Mouse (Mus musculus): Measurements from ENCODE around the gene Asic1. TPM values are rescaled to one million over a fixed set of nuclear protein-coding genes. Genes with fewer than 3 reads are reported as not detected.
A peak's percentile ranks its signal among the peaks of the same experiment; 100 is the strongest.

Gene Asic1
- polyA plus RNA-seq, 1 experiment from 2014 or later: 76.0 TPM

DNA sequence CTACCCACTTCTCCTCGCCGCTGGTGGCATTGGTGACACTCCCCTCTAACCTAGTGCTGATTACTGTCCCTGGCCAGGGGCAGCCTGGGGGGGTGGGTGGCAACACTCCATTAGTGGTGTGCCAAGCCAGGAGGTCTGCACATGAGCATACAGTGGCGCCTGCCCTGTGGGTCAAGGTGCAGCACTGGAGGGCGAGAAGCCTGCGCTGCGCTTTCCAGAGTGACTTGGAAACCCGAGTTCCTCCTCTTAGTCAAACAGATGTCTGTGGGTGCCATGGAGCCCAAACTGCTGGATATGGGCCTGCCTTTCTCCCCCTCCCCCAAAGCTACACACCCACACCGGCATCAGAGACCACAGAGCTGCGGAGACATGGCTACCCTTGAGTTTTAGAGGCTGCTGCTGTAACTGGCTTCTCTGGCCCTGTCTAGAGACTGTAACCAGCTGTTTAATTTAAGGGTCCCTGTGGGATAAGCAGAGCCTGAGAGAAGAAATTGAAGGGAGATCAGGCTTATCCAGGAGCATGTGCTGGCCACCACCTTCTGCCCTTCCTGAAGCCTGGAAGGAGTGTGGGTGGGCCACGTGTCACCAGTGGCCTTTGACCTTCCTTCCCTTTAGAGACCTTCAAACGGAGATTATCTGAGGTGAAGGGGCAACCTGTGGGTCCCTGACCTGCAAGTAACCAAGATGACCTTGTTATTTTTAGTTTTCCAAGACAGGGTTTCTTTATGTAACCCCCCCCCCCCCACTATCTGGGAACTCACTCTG is 46.0 kb downstream of the Asic1 start:
- no peak overlapping the region for H3K4me3 ChIP-seq
- peak overlapping the region; percentile 50 for H3K9ac ChIP-seq
- WGBS: 75% methylated on average over 11 of the region's 11 CpGs
- H3K27ac ChIP-seq (replicated peaks): peak overlapping the region; percentile 78
- H3K4me1 ChIP-seq (replicated peaks): peaks cover 51% of the 10 kb centered on the region
- H3K27me3 ChIP-seq: no peaks in the 10 kb centered on the region
- peak; percentile 7; the same call in 1 of the 2 replicates for ATAC-seq (ENCODE audit: low read depth)
- H3K9me3 ChIP-seq: no peaks in the 10 kb centered on the region
- H3K36me3 ChIP-seq: peaks cover 55% of the 10 kb centered on the region
- H3K4me2 ChIP-seq: no peak overlapping the region

DNA sequence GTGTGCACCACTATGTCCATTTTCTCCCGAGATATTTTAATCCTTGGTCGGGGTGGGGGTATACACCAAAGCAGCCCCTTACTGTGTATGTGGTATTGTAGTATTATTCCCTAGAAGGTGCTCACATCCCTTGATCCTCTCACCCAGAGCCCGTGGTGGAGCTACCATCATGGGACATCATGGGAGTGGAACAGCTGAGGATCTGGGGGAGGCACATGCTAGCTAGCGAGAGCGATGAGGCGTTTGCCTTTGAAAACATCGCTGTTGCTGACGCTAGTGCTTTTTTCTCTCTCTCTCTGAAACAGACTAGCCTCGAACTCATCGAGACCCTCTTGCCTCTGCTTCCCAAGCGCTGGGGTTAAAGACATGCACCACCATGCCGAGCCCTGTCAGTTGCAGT is 46.6 kb downstream of the Asic1 start:
- 82% methylated on average over 12 of the region's 12 CpGs for WGBS
- H3K27ac ChIP-seq (replicated peaks): no peak overlapping the region
- ATAC-seq (ENCODE audit: low read depth): no peak
- H3K9me3 ChIP-seq: no peaks in the 10 kb centered on the region
- H3K4me1 ChIP-seq (replicated peaks): peaks cover 50% of the 10 kb centered on the region
- H3K4me3 ChIP-seq: no peak overlapping the region
- no peak overlapping the region for H3K4me2 ChIP-seq
- no peaks in the 10 kb centered on the region for H3K27me3 ChIP-seq
- no peak overlapping the region for H3K9ac ChIP-seq
- peaks cover 55% of the 10 kb centered on the region for H3K36me3 ChIP-seq

DNA sequence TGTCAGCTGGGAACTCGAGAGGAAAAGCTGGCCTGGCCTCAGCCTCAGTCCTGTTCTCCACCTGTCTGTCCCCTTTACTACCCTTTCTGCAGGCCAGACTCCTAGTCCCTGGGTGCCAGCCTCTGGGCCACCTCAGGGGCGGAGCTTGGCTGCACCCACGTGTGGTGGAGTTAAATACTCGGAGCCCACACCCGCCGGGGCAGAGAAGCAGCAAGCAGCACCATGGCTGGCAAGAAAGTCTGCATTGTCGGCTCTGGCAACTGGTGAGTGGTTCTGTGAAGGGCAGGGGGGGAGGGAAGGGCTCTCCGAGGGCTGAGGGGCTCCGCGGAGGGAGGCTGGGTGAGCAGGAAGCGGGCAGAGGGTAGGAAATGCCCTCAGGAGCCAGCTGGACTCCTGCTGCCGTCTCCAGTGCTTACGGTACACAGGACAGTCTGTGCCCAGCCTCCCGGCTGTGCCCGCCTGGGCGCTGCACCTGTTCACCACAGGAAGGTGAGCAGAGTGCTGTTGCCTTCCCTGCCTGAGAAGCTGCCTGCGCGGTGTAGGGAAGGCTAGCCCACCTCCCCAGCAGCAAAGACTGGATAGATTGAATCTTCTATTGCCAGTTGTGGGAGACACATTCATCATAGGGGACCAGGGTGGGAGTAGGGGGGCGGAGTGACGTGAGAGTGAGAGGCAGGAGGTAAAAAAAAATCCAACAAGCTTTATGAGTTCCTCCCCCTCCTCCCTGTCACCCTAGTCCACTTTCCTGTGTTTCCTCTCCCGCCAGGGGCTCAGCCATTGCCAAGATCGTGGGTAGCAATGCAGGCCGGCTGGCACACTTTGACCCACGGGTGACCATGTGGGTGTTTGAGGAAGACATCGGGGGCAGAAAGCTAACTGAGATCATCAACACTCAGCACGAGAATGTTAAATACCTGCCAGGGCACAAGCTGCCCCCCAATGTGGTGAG is 47.5 kb downstream of the Asic1 start, which contains the start of gene Gpd1:
TSS of gene Gpd1 (plus strand) at position 130 of the 949 bp plus-strand sequence.
- ATAC-seq (ENCODE audit: low read depth): no peak
- no peak within 1 kb of the TSS for H3K4me2 ChIP-seq
- 65% methylated on average over 26 of the region's 26 CpGs for WGBS
- H3K9ac ChIP-seq: no peak within 1 kb of the TSS
- H3K27ac ChIP-seq (replicated peaks): peak within 1 kb of the TSS; percentile 78
- no peaks in the 10 kb centered on the region for H3K27me3 ChIP-seq
- H3K4me1 ChIP-seq (replicated peaks): peaks cover 43% of the 10 kb centered on the region
- H3K36me3 ChIP-seq: peaks cover 55% of the 10 kb centered on the region
- H3K9me3 ChIP-seq: no peaks in the 10 kb centered on the region
- H3K4me3 ChIP-seq: no peak within 1 kb of the TSS

DNA sequence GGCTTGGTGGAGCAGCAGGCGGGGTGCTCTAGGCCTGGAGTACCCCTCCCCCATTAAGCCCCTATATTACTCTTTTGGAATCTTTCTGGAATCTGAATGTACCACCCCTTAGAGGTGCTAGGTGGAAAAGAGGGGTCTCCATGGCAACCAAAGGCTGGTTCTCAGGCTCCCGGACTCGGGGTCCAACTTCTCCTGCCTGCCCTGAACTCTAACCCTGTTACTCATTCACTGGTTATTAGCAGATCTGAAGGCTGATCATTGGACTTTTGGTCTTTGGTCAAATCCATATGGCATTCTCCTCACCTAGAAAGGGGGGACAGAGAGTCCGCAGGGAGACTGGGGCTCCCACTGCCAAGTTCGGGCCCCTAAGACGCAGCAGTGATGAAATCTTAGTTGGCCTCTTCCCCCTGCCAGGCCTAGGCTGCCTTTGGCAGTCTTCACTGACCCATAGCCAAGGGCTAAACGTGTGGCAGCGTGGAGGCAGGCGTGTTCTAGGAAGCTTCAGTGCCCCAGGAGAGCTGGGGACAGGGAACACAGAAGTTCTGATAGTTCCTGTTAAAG is 48.4 kb downstream of the Asic1 start:
- H3K9me3 ChIP-seq: no peaks in the 10 kb centered on the region
- 86% methylated on average over 9 of the region's 9 CpGs for WGBS
- H3K36me3 ChIP-seq: peaks cover 55% of the 10 kb centered on the region
- no peak overlapping the region for H3K4me2 ChIP-seq
- no peaks in the 10 kb centered on the region for H3K27me3 ChIP-seq
- no peak overlapping the region for H3K27ac ChIP-seq (replicated peaks)
- peaks cover 42% of the 10 kb centered on the region for H3K4me1 ChIP-seq (replicated peaks)
- H3K4me3 ChIP-seq: no peak overlapping the region
- ATAC-seq (ENCODE audit: low read depth): no peak
- H3K9ac ChIP-seq: no peak overlapping the region

DNA sequence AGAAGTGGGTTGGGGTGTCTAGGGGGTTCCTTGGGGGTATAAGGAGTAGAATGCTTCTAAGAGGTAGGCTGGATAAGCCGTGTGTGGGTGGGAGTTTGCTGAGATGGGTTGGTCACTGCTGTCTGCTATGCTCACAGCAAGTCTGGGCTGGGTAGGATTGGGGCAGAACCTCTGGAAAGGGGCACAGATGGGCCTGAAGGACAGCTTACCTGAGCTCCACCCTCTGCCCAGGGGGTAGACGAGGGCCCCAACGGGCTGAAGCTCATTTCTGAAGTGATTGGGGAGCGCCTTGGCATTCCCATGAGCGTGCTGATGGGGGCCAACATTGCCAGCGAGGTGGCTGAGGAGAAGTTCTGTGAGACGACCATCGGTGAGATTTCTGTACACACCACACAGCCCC is 49.7 kb downstream of the Asic1 start:
- 85% methylated on average over 8 of the region's 8 CpGs for WGBS
- peaks cover 47% of the 10 kb centered on the region for H3K36me3 ChIP-seq
- no peak overlapping the region for H3K27ac ChIP-seq (replicated peaks)
- no peak overlapping the region for H3K4me3 ChIP-seq
- ATAC-seq (ENCODE audit: low read depth): no peak
- H3K4me2 ChIP-seq: no peak overlapping the region
- no peaks in the 10 kb centered on the region for H3K9me3 ChIP-seq
- peaks cover 54% of the 10 kb centered on the region for H3K4me1 ChIP-seq (replicated peaks)
- H3K27me3 ChIP-seq: no peaks in the 10 kb centered on the region
- no peak overlapping the region for H3K9ac ChIP-seq

DNA sequence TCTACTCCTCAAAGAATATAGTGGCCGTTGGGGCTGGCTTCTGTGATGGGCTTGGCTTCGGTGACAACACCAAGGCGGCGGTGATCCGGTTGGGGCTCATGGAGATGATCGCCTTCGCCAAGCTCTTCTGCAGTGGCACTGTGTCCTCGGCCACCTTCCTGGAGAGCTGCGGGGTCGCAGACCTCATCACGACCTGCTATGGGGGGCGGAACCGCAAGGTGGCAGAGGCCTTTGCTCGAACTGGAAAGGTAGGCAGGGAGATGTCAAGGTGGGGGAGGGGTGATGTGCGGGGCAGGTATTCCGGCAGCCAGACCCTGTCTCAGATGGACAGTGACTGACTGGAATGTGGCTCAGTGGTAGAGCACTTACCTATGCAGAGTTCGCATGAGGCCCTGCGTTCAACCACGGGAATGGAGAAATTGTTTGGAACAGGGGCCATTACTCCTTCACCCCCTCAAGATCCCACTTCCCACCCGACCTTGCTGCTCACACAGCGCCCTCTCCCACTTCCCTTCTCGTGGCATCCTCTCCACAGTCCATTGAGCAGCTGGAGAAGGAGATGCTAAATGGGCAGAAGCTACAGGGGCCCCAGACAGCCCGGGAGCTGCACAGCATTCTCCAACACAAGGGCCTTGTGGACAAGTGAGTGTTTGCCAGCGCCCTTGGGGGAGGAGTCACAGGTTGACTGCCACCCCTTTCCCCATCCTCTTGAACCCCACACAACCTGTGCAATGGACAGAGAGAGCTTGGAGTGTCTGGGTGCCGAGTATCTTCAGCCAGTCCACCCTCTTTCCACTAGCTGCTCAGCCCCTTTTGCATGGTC is 52.0 kb downstream of the Asic1 start:
- no peaks in the 10 kb centered on the region for H3K9me3 ChIP-seq
- ATAC-seq (ENCODE audit: low read depth): no peak
- peaks cover 46% of the 10 kb centered on the region for H3K4me1 ChIP-seq (replicated peaks)
- 86% methylated on average over 25 of the region's 25 CpGs for WGBS
- no peak overlapping the region for H3K4me3 ChIP-seq
- H3K27ac ChIP-seq (replicated peaks): no peak overlapping the region
- no peaks in the 10 kb centered on the region for H3K27me3 ChIP-seq
- no peak overlapping the region for H3K4me2 ChIP-seq
- no peak overlapping the region for H3K9ac ChIP-seq
- peaks cover 42% of the 10 kb centered on the region for H3K36me3 ChIP-seq

DNA sequence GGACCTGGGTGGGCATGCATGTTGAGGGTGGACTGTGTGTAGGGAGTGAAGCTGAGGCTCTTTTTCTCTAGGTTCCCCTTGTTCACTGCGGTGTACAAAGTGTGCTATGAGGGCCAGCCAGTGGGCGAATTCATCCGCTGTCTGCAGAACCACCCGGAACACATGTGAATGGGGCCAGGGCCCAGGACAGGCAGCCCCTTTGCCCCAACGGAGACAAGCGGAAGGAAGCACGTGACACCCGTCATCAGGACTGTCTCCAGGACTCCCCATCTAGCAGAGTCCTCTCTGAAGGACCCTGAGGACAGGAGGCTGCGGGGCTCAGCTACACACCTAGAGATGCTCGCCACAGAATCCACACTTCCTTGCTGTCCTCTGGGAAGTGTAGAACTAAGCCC is 52.9 kb downstream of the Asic1 start:
- H3K27ac ChIP-seq (replicated peaks): peak overlapping the region; percentile 64
- 72% methylated on average over 10 of the region's 10 CpGs for WGBS
- peaks cover 50% of the 10 kb centered on the region for H3K36me3 ChIP-seq
- no peak overlapping the region for H3K4me3 ChIP-seq
- no peak overlapping the region for H3K9ac ChIP-seq
- ATAC-seq (ENCODE audit: low read depth): no peak
- H3K27me3 ChIP-seq: no peaks in the 10 kb centered on the region
- no peaks in the 10 kb centered on the region for H3K9me3 ChIP-seq
- H3K4me1 ChIP-seq (replicated peaks): peaks cover 42% of the 10 kb centered on the region
- H3K4me2 ChIP-seq: no peak overlapping the region

DNA sequence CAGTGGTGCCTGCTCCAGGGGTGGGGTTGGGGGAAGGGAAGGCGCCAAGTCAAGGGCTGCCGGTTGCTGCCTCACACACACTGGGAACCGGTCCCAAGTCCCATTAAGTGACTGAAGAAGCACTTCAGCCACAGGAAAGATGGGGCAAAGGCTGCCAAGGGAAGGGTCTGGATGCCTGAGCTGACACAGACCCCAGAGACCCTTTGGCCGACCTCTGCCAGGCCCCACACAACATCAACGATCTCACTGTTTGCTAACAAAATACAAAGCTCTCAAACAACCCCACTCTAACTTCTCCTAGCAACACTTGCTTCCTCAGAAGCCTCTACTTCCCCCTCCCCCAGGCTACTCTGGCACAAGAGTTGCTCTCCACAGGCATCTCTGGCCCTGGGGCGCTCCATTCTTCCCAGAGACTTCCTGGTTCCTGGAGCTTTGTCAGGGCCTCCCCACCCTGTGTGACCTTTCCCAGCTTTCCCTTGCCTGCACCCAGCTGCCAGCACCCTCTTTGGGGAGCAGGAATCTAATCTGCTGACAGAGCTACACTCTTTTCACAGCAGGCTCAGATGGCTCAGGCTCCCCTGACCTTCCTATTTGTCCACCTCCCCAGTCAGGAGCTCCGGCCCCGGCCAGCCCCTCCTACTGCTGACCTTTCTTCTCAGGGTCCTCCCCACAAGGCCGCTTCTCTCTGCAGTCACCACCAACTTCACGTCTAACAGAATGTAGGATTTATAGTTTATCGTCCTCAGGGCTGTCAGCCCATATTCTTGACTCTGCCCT is 53.5 kb downstream of the Asic1 start:
- H3K4me2 ChIP-seq: peak overlapping the region; percentile 58; the same call in 1 of the 2 replicates
- peak overlapping the region; percentile 64 for H3K27ac ChIP-seq (replicated peaks)
- peak overlapping the region; percentile 47 for H3K9ac ChIP-seq
- WGBS: 19% methylated on average over 11 of the region's 11 CpGs
- H3K27me3 ChIP-seq: no peaks in the 10 kb centered on the region
- no peak overlapping the region for H3K4me3 ChIP-seq
- no peak for ATAC-seq (ENCODE audit: low read depth)
- peaks cover 39% of the 10 kb centered on the region for H3K4me1 ChIP-seq (replicated peaks)
- no peaks in the 10 kb centered on the region for H3K9me3 ChIP-seq
- H3K36me3 ChIP-seq: peaks cover 55% of the 10 kb centered on the region

DNA sequence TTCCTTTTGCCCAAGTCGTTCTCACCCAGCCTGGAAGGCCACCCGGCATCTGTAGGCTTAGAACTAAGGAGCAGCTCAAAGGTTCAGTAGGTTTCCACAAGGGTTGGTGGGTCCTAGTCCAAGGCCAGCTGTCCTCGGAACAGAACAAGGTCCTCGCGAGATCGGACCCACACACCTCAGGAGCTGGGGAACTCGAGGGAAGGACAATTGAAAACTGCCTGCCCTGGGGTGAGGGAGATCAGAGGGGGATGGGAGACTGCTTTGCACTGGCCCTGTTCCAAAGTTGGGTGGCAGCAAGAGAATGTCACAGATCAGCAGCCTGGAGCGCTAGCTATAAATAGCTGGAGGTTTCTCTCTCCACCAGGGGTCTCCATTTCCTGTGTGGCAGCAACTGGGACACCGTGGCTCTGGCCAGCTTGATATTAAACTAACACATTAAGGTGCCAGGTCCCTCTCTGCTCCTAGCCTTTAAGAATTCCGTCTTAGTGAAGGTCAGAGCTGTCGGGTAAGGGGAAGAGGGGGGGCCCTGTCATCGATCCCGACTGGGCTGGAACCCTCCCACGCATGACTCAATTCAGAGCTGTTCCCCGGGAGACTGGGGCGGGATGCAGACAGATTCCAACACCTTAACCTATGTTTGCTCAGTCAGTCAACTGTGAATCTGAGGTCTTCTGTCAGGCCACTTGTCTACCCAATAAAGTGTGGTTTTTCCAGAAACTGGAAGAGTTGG is 54.3 kb downstream of the Asic1 start:
- no peaks in the 10 kb centered on the region for H3K27me3 ChIP-seq
- 10% methylated on average over 16 of the region's 16 CpGs for WGBS
- ATAC-seq (ENCODE audit: low read depth): peak; percentile 20
- peaks cover 39% of the 10 kb centered on the region for H3K4me1 ChIP-seq (replicated peaks)
- H3K9ac ChIP-seq: peak overlapping the region; percentile 74
- H3K27ac ChIP-seq (replicated peaks): peak overlapping the region; percentile 64
- peaks cover 57% of the 10 kb centered on the region for H3K36me3 ChIP-seq
- peak overlapping the region; percentile 98 for H3K4me3 ChIP-seq
- H3K4me2 ChIP-seq: peak overlapping the region; percentile 58
- no peaks in the 10 kb centered on the region for H3K9me3 ChIP-seq

DNA sequence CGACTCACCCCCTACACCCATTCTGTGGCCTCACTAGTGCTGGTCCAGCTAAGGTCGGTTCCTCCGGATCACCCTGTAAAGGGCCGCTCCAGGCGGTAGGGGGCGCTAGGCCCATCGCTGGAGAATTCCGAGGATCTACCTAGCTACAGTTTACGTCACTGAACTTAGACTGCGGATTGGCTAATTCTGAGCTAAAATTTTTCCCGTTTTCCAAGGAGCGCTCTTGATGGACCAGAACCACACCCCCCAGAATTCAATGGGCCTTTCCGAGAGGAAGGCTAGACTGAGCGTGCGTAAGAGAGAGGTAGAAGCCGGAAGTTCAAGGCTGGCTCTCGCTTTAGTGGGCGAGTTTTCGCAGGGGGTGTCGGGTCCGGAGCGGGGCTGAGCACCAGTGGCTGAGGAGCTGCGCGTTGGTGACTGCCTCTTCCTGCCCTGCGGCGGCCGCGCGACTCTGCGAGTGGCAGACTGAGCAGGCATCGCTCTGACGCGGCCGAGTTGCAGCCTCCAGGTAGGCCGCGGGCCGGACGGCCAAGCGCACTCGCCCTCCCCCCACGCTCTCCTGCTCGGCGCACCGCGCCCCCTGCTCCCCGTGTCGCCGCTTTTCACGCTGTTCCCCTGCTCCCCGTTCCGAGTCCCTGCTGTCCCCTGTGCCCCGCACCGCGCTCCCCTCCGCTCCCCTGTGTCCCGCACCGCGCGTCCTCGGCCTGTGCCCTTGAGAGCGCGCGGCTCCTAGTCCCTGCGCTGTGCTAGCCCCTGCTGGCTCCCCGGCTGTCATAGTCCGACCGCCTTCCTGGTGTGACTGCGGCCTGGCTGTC is 55.4 kb downstream of the Asic1 start, which contains the start of gene Cox14:
TSS of gene Cox14 (plus strand) at position 278 of the 815 bp plus-strand sequence.
- H3K36me3 ChIP-seq: peaks cover 61% of the 10 kb centered on the region
- no peaks in the 10 kb centered on the region for H3K9me3 ChIP-seq
- ATAC-seq (ENCODE audit: low read depth): peak; percentile 94
- peak within 1 kb of the TSS; percentile 98 for H3K4me3 ChIP-seq
- H3K27me3 ChIP-seq: no peaks in the 10 kb centered on the region
- under 1% methylated on average over 62 of the region's 68 CpGs for WGBS
- H3K4me1 ChIP-seq (replicated peaks): peaks cover 39% of the 10 kb centered on the region
- peak within 1 kb of the TSS; percentile 86 for H3K4me2 ChIP-seq
- peak within 1 kb of the TSS; percentile 93 for H3K27ac ChIP-seq (replicated peaks)
- peak within 1 kb of the TSS; percentile 95 for H3K9ac ChIP-seq
